Mouse (Mus musculus): ENCODE measurements around the gene Scgb1b12.
"Not testable (repeated sequence)": the region's sequence is repeated elsewhere in the genome, so short reads cannot be mapped to it uniquely, and the experiment has no call there.

- not testable (repeated sequence) for TF ChIP-seq CTCF (IDR thresholded peaks at IDR 0.05; ENCODE audit: low read depth, low read length); POLR2A (IDR thresholded peaks at IDR 0.05; ENCODE audit: extremely low read depth, insufficient read depth, low read length)
These were observed 6.8 kb upstream of the Scgb1b12 start, which contains the start of gene Scgb2b12 for GRCm38 (mm10) chr7:32327145-32327544.
